Mouse (Mus musculus): ENCODE measurements around the gene Olfr282.

DNA sequence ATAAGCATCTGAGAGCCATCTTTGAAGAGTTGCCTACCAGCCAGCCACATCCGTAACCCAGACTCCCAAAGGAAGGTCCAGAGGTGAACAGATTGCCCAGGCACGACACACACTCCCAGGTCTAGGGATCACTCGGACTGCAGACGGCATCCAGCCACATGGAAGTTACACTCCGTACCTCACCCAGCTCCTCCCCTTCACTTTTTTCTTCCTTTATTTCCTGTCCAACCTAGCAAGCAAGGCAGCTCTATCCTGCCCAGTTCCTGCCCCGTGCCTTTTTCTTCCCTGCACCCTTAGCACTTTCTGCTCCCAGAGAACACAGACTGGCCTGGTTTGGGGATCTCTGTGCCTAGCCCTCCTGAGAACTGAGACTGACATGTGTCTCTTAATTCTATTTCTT lies 6.3 kb upstream of the Olfr282 start:
- TF ChIP-seq CTCF (IDR thresholded peaks at IDR 0.05; ENCODE audit: insufficient read depth, low read length) (no peak), POLR2A (IDR thresholded peaks at IDR 0.05; ENCODE audit: borderline replicate concordance, extremely low read depth, low read depth, low read length) (no peak)
